Mouse (Mus musculus) kidney, postnatal 36 days (tissue): Measurements from ENCODE around the gene Galnt3.
A peak's percentile ranks its signal among the peaks of the same experiment; 100 is the strongest.

Experiments
- DNase-seq, 2 experiments: peaks; one replicate each; pipeline ENCODE4 v3.0.0; 2021 to 2022; ENCODE audit warnings: mixed read lengths in 2 of 2

Galnt3 gene

GRCm38 (mm10) chr2:66124591-66125271 lies at the start of gene Galnt3:
Gene Galnt3, minus strand, starts transcription at chr2:66124994.
- peak; percentile 75 to 87 for DNase-seq

GRCm38 (mm10) chr2:66173134-66173533 lies 48.3 kb upstream of the Galnt3 start:
- DNase-seq: no peak

- DNase-seq: no peak
These were observed 46.8 kb upstream of the Galnt3 start for GRCm38 (mm10) chr2:66171643-66172042.

DNA sequence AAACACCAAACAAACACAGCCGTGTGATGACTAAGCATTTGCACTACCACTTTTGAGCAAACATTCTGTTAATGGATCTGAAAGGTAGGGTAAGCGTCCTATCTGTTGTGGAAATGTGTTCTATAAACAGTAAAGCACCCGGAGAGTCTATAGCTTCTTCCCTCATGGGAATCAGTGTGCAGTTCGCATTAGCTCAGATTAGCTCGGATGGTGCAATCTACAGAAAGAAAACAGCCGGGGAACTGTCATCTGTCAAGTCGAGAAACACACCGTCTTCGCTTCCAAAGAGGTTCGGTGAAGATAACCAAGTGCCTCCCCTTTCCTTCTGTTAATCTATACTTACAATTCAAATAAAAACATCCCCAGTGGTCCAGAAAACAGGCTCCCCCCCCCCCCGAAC lies 45.9 kb upstream of the Galnt3 start:
- DNase-seq: no peak

DNA sequence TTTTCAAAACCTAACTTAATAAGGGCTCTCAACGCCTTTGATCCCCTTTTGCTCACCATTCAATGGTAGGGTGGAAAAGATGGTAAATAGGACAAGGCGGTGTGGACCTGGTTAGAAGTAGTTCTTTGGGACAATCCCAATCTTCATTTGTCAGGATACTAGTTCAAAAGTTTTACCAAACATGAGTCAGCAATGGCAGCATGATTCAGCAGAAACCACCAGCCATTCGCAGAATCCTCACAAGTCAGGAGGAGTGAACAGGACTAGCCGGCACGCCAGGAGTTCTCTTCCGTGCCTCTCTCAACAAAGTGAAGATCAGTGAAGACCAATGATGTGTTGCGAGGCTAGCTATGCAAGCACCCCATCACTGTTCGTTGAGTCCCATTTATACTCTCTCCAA lies 40.2 kb upstream of the Galnt3 start:
- no peak for DNase-seq

DNA sequence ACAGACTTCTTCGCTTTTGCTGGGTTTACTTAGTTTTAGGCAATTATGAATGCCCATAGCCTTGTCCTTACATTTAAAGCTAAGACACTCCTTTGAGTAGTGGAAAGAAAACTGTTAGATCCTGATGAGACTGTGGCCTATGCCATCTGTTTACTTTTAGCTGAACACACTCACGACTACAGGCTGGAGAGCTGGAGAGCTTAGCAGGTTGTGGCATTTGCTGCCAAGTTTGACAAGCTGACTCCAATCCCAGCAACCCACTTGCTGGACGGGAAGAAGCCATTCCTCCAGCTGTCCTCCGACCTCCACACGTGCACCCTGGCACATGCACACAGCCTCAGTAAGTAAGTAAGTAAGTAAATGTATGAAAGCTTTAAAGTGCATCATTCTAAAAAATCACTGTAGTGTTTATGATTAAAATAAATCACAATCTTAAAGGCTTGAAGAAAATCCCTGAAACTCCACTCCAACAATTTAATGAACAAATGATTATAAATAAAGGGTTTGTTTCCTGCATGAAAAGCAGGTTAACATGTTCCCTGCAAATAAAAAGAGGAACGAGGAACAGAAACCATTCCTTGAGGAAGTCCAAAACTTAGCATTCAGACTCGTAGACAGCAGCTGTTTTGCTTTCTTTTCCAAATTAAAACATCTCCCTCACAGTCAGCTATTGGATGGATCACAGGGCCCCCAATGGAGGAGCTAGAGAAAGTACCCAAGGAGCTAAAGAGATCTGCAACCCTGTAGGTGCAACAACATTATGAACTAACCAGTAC lies 33.5 kb upstream of the Galnt3 start:
- DNase-seq: peak in 1 of 2 experiments; percentile 12

GRCm38 (mm10) chr2:66151436-66151835 lies 26.6 kb upstream of the Galnt3 start:
- no peak for DNase-seq

DNA sequence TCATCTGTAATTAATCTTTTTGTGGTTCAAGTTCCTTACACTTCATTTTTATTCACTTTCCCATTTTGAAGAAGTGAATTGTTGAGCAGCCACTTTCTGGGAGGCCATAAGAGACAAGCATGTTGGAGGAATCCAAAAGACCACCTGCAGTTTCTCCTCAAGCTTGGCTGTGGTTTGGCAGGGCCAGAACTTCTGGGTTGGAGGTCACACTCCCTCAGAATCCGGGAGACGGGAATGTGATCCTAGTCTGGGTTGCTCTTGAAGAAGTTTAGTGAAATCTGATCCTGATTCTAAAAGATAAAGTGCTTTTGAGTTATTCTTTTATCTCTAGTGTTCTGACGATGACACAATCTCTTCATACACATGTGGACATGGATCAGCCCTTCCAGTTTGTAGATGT lies 25.7 kb upstream of the Galnt3 start:
- DNase-seq: no peak

GRCm38 (mm10) chr2:66148654-66149230 lies 23.9 kb upstream of the Galnt3 start:
- no peak for DNase-seq

- peak in 1 of 2 experiments; percentile 51 for DNase-seq
These were observed 21.7 kb upstream of the Galnt3 start for GRCm38 (mm10) chr2:66146473-66146872.

DNA sequence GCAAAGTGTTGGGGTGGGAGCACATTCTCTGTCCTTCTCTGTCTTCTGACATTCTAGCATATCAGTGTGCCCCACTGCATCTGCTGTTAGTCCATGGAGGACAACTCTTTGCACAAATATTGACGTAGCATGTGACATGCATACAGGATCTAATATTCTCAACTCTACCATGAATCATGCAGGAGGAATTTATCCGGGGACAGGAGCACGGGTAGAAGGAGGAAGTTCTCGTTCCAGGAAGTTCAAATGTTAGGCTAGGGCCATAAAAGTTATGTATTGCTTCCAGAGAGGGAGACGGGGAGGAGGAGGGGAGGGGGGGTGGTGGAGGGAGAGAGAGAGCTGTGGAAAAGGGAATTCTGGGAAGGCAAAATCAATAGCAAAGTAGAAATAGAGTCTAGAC lies 20.0 kb upstream of the Galnt3 start:
- DNase-seq: no peak

GRCm38 (mm10) chr2:66143284-66143683 lies 18.5 kb upstream of the Galnt3 start:
- no peak for DNase-seq

DNA sequence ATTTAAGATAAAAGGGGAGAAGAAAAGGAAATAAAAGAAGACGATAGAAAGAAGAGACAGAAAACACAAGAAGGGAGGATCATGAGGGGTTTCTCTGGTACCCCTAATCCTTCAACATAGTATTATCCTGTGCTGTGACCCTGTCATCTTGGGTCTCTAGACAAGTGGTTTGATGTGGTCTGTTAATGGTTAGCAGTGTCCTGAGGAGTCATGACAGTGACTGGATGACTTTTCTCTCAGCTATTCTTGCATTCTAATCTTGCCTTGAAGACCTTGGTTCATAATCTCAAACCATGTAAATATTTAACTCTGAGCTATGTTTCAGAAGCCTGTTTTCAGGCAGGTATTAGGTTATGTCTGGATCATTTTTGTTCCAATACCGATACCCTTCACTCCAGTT lies 17.9 kb upstream of the Galnt3 start:
- no peak for DNase-seq

DNA sequence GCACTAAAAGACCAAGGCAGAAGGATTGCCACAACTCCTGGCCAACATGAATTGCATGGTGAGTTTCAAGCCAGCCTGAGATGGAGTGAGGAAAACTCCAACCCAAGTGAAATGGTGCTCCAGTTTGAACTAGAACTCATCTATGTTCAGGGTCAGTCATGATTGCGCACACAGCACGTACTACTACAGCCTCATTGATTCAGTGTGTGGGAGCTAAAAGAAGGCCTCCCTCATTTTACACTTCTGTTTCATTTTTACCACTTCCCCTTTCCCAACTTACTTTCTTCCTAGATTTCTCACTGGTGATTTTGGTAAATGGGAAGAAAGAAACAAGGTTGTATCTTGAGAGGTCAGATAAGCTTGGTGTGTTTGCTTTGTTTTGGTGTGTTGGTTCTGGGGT lies 17.5 kb upstream of the Galnt3 start:
- no peak for DNase-seq

DNA sequence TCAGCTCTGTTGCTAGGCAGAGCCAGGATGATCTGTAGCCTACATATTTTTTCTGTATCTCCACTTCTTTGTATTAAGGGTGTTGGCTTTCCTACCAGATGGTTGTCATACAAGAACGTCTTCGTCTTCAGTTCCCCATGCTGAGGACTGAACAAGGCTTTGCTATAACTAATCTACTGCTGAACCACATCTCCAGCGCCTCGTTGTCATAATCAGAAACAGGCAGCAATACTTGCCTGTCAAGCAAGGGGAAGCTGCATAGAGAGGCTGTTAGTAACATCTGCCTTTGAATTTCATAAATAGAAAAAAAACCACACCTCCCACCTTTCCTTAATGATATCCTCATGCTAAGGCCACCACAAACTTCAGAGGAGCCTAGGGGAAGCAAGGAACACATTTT lies 15.5 kb upstream of the Galnt3 start:
- no peak for DNase-seq

- peak in 1 of 2 experiments; percentile 76 for DNase-seq
These were observed 7.2 kb upstream of the Galnt3 start for GRCm38 (mm10) chr2:66131862-66132544.

DNA sequence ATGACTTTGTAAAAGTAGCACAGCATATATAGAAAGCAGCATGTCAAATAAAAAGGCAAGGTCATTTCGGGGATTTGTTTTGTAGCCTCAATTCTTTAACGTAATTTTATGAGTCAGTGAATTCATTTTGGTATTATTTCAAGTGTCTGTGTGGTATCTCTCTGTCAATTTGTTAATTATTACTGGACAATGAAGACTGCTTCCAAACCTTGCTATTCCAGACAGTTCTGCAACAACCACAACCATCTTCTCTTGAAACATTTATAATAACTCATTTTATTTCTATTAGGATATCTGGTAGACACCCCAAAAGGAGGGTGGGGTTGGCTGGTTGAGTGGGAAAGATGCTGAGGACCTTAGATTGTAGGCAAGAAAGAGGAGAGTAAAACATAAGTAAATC lies 4.1 kb upstream of the Galnt3 start:
- DNase-seq: no peak

DNA sequence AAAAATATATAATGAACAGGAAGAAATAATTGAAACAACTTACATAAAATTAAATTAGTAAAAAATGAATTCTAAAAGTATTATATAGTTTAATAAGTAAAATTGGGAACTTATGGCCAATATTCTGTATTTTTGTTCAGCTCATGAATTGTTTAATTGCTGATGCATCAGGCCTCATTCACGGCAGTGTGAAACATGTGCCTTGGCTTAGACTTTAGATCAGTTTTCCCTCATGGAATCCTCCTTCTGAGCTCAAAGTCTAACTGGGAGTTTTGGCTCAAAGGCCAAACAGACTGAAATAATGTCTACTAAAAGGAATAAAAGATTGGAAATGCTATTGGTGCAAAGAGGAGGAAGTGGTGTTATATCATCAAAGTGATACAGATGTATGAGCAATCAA lies 2.7 kb upstream of the Galnt3 start:
- peak in 1 of 2 experiments; percentile 71 for DNase-seq

GRCm38 (mm10) chr2:66126936-66127335 lies 2.1 kb upstream of the Galnt3 start:
- DNase-seq: no peak

DNA sequence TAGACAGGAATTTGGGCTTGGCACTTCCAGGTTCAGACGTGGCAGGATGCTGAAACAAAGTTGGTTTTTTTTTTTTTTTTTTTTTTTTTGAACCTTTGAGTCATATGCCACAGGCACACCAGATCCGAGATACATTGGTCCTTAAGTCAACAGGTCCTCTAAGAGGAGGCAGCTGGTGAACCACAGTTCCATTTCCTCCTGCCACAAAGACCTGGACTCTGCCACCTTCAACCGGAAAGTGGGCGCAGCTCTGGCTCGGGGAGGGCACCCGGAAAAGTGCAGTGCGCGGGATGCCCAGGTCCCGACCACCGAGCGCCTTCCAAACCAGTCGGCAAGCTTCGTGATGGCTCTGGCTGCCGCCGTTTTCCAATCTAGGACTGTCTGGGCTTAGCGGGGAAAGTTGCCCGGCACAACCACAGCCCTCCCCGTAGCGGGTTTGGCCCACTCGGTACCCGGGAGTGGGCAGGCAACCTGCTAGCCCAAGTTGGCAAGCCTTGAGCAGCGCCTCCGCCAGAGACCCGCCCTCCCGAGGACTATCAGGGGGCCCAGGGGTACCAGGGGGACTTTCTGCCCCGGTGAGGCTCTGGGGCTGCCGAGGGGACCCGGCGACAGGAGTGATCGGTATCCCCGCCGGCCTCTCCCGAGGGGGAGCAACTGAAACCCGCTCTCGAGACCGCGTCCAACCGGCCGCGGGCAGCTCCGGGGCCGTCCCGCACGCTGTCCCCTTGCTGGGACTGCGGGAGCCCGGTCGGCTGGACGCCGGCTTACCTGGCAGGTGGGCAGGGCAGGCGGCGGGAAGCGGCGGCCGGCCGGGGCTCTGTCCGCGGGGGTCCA lies 821 bp downstream of the Galnt3 start:
- peak in 1 of 2 experiments; percentile 55 for DNase-seq

DNA sequence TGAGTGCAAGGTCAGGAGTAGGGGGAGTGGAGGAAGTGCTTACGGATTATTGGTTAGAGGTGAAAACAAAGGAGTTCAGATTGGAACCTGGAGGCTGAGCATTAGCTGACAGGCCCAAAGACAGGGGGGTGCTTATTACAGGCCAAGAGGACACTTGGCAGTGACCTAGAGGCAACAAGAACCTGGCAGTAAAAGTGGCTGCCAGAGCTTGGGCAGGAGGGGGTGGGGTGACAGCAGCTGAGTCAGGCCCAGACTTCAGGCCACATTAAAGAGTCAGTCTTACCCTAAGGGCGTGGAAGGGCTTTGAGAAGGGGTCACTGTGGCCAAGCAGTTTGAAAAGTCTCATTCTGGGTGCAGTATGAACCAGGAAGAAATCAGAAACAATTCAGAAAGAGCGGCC lies 7.1 kb downstream of the Galnt3 start:
- peak; percentile 82 for DNase-seq

- DNase-seq: peak; percentile 47 to 66
These were observed 16.8 kb downstream of the Galnt3 start for GRCm38 (mm10) chr2:66107864-66108514.
